In genomic region chr13:29721206-29721605, GRCm38 (mm10) we compare ENCODE assay signal across 17 mouse cellular contexts.
DNase-seq lines count a peak whose midpoint lies in the region; ATAC-seq lines count a peak whose summit lies in the region.
"Had no signal": no experiment of that assay in that cellular context is flagged by ENCODE, and none has a peak within 500 bp of the region (broad histone marks: within the 10 kb centered on the region; RNA-seq: fewer than 3 reads in every experiment).

No protein-coding gene starts in this region.

- no peak for ATAC-seq in heart, embryonic 11.5 days (replicated peaks; ENCODE audit: insufficient number of reproducible peaks, low FRiP score, low TSS enrichment)
- ATAC-seq in midbrain, embryonic 11.5 days (ENCODE audit: low FRiP score) = no peak
- ATAC-seq in midbrain, embryonic 16.5 days = no peak
- ATAC-seq: activated CD4-positive, CD25-positive, alpha-beta regulatory T cell, adult 4 months; CD4-positive, CD25-positive, alpha-beta regulatory T cell, adult 4 months; Patski had no signal

- no peak overlapping the region for H3K4me3 ChIP-seq in heart, embryonic 11.5 days (ENCODE audit: low read depth, low read length)
- H3K4me3 ChIP-seq in midbrain, embryonic 11.5 days (ENCODE audit: low read depth, low read length) = no peak overlapping the region
- no peak overlapping the region for H3K4me3 ChIP-seq in midbrain, embryonic 16.5 days (ENCODE audit: low read depth, low read length)

- no peak overlapping the region for H3K27ac ChIP-seq in heart, embryonic 11.5 days (ENCODE audit: low read depth, low read length)
- no peak overlapping the region for H3K27ac ChIP-seq in midbrain, embryonic 11.5 days (ENCODE audit: low read depth, low read length)
- no peak overlapping the region for H3K27ac ChIP-seq in midbrain, embryonic 16.5 days (ENCODE audit: low read length)

- H3K36me3 ChIP-seq in heart, embryonic 11.5 days (ENCODE audit: control insufficient read depth, insufficient read depth, low read length) = no peaks in the 10 kb centered on the region
- no peaks in the 10 kb centered on the region for H3K36me3 ChIP-seq in midbrain, embryonic 11.5 days (ENCODE audit: control insufficient read depth, insufficient read depth, low read length)
- H3K36me3 ChIP-seq in midbrain, embryonic 16.5 days (ENCODE audit: control insufficient read depth, insufficient read depth, low read length) = no peaks in the 10 kb centered on the region

- no peaks in the 10 kb centered on the region for H3K9me3 ChIP-seq in heart, embryonic 11.5 days (replicated peaks; ENCODE audit: control insufficient read depth, low read length)
- no peaks in the 10 kb centered on the region for H3K9me3 ChIP-seq in midbrain, embryonic 11.5 days (ENCODE audit: control insufficient read depth, low read length)
- no peaks in the 10 kb centered on the region for H3K9me3 ChIP-seq in midbrain, embryonic 16.5 days (replicated peaks; ENCODE audit: control insufficient read depth, low read length, poor library complexity, severe bottlenecking)
- H3K9me3 ChIP-seq: G1E had no signal

- H3K4me2 ChIP-seq in heart, embryonic 11.5 days = no peak overlapping the region
- H3K4me2 ChIP-seq in midbrain, embryonic 11.5 days = no peak overlapping the region
- H3K4me2 ChIP-seq in midbrain, embryonic 16.5 days (ENCODE audit: low read length) = no peak overlapping the region

- DNase-seq in heart, adult 11 months = peak; percentile 55
- DNase-seq in midbrain, embryonic 11.5 days (ENCODE audit: low spot score, missing footprints) = peak; percentile 59
- DNase-seq: adrenal gland, adult 2 months; adrenal gland, adult 8-10 months; adrenal gland, postnatal 10 days; adrenal gland, postnatal 25 days; B cell, adult 2 months; cerebellum, adult 11 months; cerebellum, adult 11-12 months; cerebellum, adult 18-20 months had no signal

- 91% methylated on average over 5 of the region's 5 CpGs for WGBS in heart, embryonic 11.5 days (ENCODE audit: insufficient replicate concordance)
- WGBS in midbrain, embryonic 11.5 days = 95% methylated on average over 5 of the region's 5 CpGs
- 93% methylated on average over 5 of the region's 5 CpGs for WGBS in midbrain, embryonic 16.5 days

- peaks cover 7% of the 10 kb centered on the region; the same call in 1 of the 2 replicates for H3K4me1 ChIP-seq in heart, embryonic 11.5 days (ENCODE audit: control insufficient read depth, insufficient read depth, low read length)
- no peaks in the 10 kb centered on the region for H3K4me1 ChIP-seq in midbrain, embryonic 11.5 days (ENCODE audit: control insufficient read depth, insufficient read depth, low read length)
- no peaks in the 10 kb centered on the region for H3K4me1 ChIP-seq in midbrain, embryonic 16.5 days (ENCODE audit: control insufficient read depth, insufficient read depth, low read length)

- H3K9ac ChIP-seq in heart, embryonic 11.5 days (ENCODE audit: low read depth, low read length) = no peak overlapping the region
- no peak overlapping the region for H3K9ac ChIP-seq in midbrain, embryonic 11.5 days (ENCODE audit: low read length)
- H3K9ac ChIP-seq in midbrain, embryonic 16.5 days (ENCODE audit: low read depth, low read length) = no peak overlapping the region

- H3K27me3 ChIP-seq in heart, embryonic 11.5 days (ENCODE audit: control insufficient read depth, insufficient read depth, low read length) = no peaks in the 10 kb centered on the region
- no peaks in the 10 kb centered on the region for H3K27me3 ChIP-seq in midbrain, embryonic 11.5 days (ENCODE audit: control insufficient read depth, insufficient read depth, low read length)
- no peaks in the 10 kb centered on the region for H3K27me3 ChIP-seq in midbrain, embryonic 16.5 days (ENCODE audit: control insufficient read depth, insufficient read depth, low read depth, low read length)
- H3K27me3 ChIP-seq: CH12.LX, Patski had no signal
